Mouse (Mus musculus): ENCODE measurements around the gene Neil3.
"Not testable (repeated sequence)": the region's sequence is repeated elsewhere in the genome, so short reads cannot be mapped to it uniquely, and the experiment has no call there.

Gene Neil3

DNA sequence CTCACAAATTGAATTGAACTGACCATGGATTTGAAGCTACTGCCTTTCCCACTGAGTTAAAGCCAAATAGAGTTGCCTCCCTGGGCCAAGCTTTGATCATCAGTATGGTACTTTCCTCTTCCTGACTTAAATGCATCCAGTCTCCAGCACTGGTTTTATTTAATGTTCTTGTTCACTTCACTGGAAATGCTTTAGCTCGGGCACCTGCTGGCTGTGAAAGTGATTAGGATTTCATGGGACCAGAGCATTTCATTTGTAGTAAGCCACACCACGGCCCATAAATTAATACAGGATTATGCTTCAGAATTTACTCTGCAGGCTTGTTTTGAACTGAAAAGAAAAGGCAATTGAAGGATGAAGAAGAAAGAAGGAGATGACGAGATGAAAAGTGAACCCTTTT is 100.8 kb downstream of the Neil3 start:
- not testable (repeated sequence) for ATAC-seq (ENCODE audit: low TSS enrichment)
